Mouse (Mus musculus) hindbrain, embryonic 15.5 days (tissue): Measurements from ENCODE around the gene Lrrc74b. TPM values are rescaled to one million over a fixed set of nuclear protein-coding genes. Genes with fewer than 3 reads are reported as not detected.
"Not testable (repeated sequence)": the region's sequence is repeated elsewhere in the genome, so short reads cannot be mapped to it uniquely, and the experiment has no call there.

Source experiments
- ATAC-seq: fragments of 200-750 bp; cut with Nextera tagmentation; 2 replicates; pipeline ENCODE4 v1.8.0; 2017; ENCODE audit warnings: low read depth, moderate number of reproducible peaks, moderate TSS enrichment; ENCODE audit not compliant: low FRiP score
- H3K27ac ChIP-seq: fragments of 300-500 bp; sonication (generic); replicated peaks from 2 replicates; pipeline ENCODE4 v1.5.1; 2015; ENCODE audit warnings: mild to moderate bottlenecking, inconsistent platforms
- H3K27me3 ChIP-seq: fragments of 300-500 bp; sonication (generic); 2 replicates; pipeline ENCODE4 v1.6.1; 2015; ENCODE audit warnings: control low read depth, inconsistent platforms
- H3K36me3 ChIP-seq: fragments of 300-500 bp; sonication (generic); 2 replicates; pipeline ENCODE4 v1.6.1; 2015; ENCODE audit warnings: control low read depth, inconsistent platforms
- H3K4me1 ChIP-seq: fragments of 300-500 bp; sonication (generic); replicated peaks from 2 replicates; pipeline ENCODE4 v1.6.1; 2015; ENCODE audit warnings: control low read depth, inconsistent platforms
- H3K4me2 ChIP-seq: fragments of 300-500 bp; sonication (generic); 2 replicates; pipeline ENCODE4 v1.6.1; 2015; ENCODE audit warnings: moderate library complexity, mild to moderate bottlenecking, inconsistent platforms
- H3K4me3 ChIP-seq: fragments of 300-500 bp; sonication (generic); 2 replicates; pipeline ENCODE4 v1.5.1; 2015; ENCODE audit warnings: mild to moderate bottlenecking, inconsistent platforms
- H3K9ac ChIP-seq: fragments of 300-500 bp; sonication (generic); 2 replicates; pipeline ENCODE4 v1.6.1; 2015; ENCODE audit warnings: inconsistent platforms
- H3K9me3 ChIP-seq: fragments of 300-500 bp; sonication (generic); 2 replicates; pipeline ENCODE4 v1.6.1; 2016; ENCODE audit warnings: control low read depth, inconsistent platforms
- WGBS: fragments of 180-500 bp; shearing (Covaris S2); methylation state at CpG from one replicate; pipeline ENCODE4 v1.1.7; 2015; 5-methylcytosine and 5-hydroxymethylcytosine counted together
- polyA plus RNA-seq: library from polyadenylated mRNA; unstranded; fragments of >200 nt; fragmentation: Nextera tagmentation; extraction: Ambion mirVana; gene quantifications from 2 replicates; pipeline ENCODE4 v1.2.1, GENCODE M21; 2015

Gene Lrrc74b
- polyA plus RNA-seq, 1 experiment from 2014 or later: 0.79 TPM

DNA sequence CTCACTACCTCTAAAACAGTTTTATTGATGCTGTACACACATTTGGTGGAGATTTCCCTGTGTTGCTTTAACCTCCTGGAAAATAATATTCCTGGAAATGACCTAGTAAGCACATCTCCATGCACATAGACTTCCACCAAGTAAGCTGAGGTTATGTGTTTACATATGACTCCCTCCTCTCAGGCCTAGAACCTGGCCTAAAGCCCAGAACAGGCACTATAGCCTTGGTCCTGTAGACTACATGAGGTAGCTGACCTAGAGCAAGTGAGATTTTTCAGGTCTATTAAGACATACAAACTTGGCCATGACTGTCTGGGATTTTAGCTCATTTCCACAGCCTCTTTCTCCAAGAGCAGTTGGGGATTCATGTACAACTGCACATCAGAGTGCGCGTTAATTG is 50.9 kb downstream of the Lrrc74b start:
- no peaks in the 10 kb centered on the region for H3K9me3 ChIP-seq
- H3K36me3 ChIP-seq: peaks cover 30% of the 10 kb centered on the region
- no peak overlapping the region for H3K27ac ChIP-seq
- 98% methylated on average over 2 of the region's 2 CpGs for WGBS
- H3K4me3 ChIP-seq: peak overlapping the region; percentile 64
- no peak for ATAC-seq
- H3K4me1 ChIP-seq: peaks cover 23% of the 10 kb centered on the region
- no peaks in the 10 kb centered on the region for H3K27me3 ChIP-seq
- peak overlapping the region; percentile 64 for H3K9ac ChIP-seq
- peak overlapping the region; percentile 78 for H3K4me2 ChIP-seq

DNA sequence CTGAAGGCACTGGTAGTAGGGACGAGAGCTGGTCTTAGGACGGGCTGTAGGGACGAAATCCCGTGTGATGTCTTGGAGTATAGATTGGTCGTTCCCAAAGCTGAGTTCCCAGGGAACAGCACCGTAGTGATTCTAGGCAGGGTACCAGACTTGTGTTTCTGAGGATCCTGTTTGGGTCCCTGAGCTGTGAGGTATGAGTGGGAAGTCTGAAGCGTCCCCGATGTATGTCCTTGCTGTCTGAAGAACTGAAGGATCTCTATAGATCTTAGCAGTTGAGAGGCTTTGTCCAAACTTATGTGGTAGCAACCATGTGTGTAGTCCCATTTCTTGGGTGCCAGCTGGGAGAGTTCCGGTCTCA is 51.8 kb downstream of the Lrrc74b start:
- H3K9ac ChIP-seq: peak overlapping the region; percentile 64
- H3K4me2 ChIP-seq: peak overlapping the region; percentile 78
- H3K27me3 ChIP-seq: no peaks in the 10 kb centered on the region
- H3K27ac ChIP-seq: peak overlapping the region; percentile 96
- peaks cover 22% of the 10 kb centered on the region for H3K36me3 ChIP-seq
- ATAC-seq: no peak; the same call in 1 of the 2 replicates
- H3K4me1 ChIP-seq: peaks cover 23% of the 10 kb centered on the region
- peak overlapping the region; percentile 64 for H3K4me3 ChIP-seq
- no peaks in the 10 kb centered on the region for H3K9me3 ChIP-seq
- WGBS: 10% methylated on average over 9 of the region's 9 CpGs

DNA sequence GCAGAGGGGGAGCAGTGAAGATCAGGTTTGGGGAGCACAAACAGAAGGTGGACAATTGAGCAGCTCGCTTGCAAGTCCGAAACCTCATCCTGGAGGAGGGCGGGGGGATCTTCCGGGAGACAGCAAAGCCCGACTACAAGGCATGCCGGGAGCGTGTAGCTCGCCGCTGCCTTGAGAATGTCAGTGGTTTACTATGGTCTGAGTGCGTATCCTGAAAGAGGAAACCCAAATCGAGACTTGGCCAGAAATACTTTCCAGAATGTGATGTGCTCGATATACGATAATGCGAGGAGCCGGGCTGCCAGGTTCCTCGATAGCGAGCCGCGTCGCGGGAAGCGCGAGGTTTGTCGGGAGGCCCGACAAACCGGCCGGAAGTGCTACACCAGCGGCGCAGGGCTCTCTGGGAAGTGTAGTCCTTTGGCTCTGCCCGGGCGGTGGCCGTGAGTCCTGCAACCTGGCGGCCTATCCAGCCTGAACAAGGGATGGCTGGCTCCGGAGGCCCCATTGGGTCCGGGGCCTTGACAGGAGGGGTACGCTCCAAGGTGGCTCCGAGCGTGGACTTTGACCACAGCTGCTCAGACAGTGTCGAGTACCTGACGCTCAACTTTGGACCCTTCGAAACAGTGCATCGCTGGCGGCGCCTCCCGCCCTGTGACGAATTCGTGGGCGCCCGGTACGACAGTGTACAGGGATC is 52.4 kb downstream of the Lrrc74b start, which contains the start of gene Lztr1:
Gene Lztr1 (plus strand): TSS at position 143 of the 694 bp plus-strand sequence.
- Histone ChIP-seq H3K27ac (peak within 1 kb of the TSS; percentile 96), H3K9ac (peak within 1 kb of the TSS; percentile 64), H3K36me3 (peaks cover 17% of the 10 kb centered on the region), H3K4me1 (peaks cover 23% of the 10 kb centered on the region), H3K4me2 (peak within 1 kb of the TSS; percentile 78), H3K9me3 (no peaks in the 10 kb centered on the region), H3K4me3 (peak within 1 kb of the TSS; percentile 64), H3K27me3 (no peaks in the 10 kb centered on the region)
- ATAC-seq: peak; percentile 97
- under 1% methylated on average over 50 of the region's 50 CpGs for WGBS

DNA sequence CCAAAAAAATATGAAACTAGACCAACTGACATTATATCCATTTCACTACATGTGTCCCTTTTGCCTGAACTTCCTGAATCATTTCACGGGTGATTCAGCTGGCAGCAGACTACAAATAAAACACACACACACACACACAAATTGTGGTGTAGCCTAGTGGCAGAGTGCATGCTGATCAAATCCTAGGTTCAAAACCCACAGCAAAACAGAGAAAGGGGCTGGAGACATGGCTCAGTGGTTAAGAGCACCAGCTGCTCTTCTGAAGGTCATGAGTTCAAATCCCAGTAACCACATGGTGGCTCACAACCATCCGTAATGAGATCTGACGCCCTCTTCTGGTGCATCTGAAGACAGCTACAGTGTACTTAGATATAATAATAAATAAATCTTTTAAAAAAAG is 53.0 kb downstream of the Lrrc74b start:
- H3K27ac ChIP-seq: peak overlapping the region; percentile 96
- WGBS: 26% methylated on average over 3 of the region's 3 CpGs

DNA sequence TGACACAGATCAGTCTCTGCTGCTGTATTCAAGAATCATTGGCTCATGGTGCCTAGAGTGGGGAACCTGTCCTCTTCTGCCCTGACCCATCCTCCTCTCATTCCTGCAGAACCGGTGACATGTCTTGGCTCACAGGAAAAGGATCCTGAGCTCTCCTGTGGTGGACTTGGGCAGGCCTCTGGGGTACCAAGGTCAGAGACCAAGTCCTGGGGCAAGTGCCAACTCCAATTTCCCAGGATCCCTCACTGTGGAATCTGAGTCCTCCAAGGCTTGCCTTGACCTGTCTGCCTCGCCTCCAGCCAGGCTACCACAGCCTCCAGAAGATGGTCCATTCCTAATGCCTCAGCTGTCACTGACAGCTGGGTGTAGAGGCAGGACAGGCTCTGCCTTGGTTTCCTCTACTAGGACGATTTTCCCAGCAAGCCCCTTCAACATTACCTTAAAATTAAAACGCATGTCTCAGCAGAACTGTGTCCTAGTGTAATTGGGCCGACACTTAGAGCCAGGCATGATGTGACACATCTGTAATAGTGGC is 54.0 kb downstream of the Lrrc74b start:
- 88% methylated on average over 5 of the region's 5 CpGs for WGBS
- no peak overlapping the region for H3K4me2 ChIP-seq
- H3K9me3 ChIP-seq: no peaks in the 10 kb centered on the region
- no peak overlapping the region for H3K9ac ChIP-seq
- no peaks in the 10 kb centered on the region for H3K27me3 ChIP-seq
- H3K36me3 ChIP-seq: peaks cover 2% of the 10 kb centered on the region; the same call in 1 of the 2 replicates
- no peak overlapping the region for H3K4me3 ChIP-seq
- ATAC-seq: no peak
- H3K27ac ChIP-seq: no peak overlapping the region
- peaks cover 23% of the 10 kb centered on the region for H3K4me1 ChIP-seq

More for the DNA sequence above, 53.0 kb downstream of the Lrrc74b start:
- Histone ChIP-seq H3K4me2 (peak overlapping the region; percentile 78), H3K9ac (peak overlapping the region; percentile 64), H3K4me1 (peaks cover 23% of the 10 kb centered on the region), H3K4me3 (peak overlapping the region; percentile 64), H3K36me3 (peaks cover 10% of the 10 kb centered on the region)
- H3K27me3 ChIP-seq, H3K9me3 ChIP-seq: not testable (repeated sequence)
- peak; percentile 5; the same call in 1 of the 2 replicates for ATAC-seq

DNA sequence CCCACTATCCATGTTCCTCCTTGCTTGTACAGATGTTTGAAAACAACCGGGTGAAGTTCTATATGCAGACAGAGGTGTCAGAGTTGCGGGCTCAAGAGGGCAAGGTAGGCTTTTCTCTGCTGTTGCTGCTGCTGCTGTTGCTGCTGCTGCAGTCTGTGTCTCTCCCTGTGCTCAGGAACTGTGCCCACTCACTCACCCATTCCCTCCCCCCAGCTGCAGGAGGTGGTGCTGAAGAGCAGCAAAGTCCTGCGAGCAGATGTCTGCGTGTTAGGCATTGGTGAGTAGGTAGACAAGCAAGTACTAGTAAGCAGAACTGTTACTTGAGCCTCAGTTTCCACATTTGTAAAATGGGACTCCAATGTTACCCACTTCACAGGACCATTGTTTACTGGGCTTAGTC is 58.4 kb downstream of the Lrrc74b start:
- 84% methylated on average over 4 of the region's 4 CpGs for WGBS
- H3K9me3 ChIP-seq: no peaks in the 10 kb centered on the region
- H3K36me3 ChIP-seq: no peaks in the 10 kb centered on the region
- peaks cover 8% of the 10 kb centered on the region; the same call in 1 of the 2 replicates for H3K4me1 ChIP-seq
- no peaks in the 10 kb centered on the region for H3K27me3 ChIP-seq
- H3K4me2 ChIP-seq: no peak overlapping the region
- H3K9ac ChIP-seq: no peak overlapping the region
- no peak overlapping the region for H3K27ac ChIP-seq
- no peak for ATAC-seq
- H3K4me3 ChIP-seq: no peak overlapping the region

DNA sequence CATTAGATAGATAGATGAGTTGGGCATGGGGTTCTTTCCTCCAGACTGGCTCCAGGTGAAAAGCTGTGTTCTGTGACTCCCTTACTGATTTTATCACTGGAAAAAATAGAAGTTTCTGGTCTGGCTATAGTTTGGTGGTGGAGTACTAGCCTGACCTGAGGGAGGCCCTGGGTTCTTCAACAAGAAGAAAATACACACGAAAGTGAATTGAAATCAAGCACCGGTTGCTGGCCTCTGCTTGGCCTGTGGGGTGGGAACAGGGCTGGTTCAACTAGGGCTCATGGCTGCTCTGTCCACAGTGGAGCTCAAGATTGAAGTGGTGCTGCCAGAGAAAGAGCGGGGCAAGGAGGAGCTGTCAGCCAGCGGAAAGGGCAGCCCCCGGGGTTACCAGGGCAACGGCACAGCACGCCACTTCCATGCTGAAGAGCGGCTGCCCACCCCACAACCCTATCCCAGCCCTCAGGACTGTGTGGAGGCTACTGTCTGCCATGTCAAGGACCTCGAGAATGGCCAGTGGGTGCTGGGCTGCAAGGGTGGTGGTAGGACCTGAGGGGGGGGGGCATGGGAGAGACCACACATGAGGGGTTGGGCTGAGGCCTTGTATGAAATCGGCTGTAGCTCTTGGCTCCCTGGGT is 61.7 kb downstream of the Lrrc74b start:
- peak; percentile 81 for ATAC-seq
- Histone ChIP-seq H3K4me2 (no peak overlapping the region; the same call in 1 of the 2 replicates), H3K4me3 (no peak overlapping the region), H3K27ac (peak overlapping the region; percentile 45), H3K36me3 (no peaks in the 10 kb centered on the region), H3K4me1 (peaks cover 17% of the 10 kb centered on the region), H3K27me3 (no peaks in the 10 kb centered on the region), H3K9me3 (no peaks in the 10 kb centered on the region), H3K9ac (no peak overlapping the region)
- WGBS: 12% methylated on average over 10 of the region's 10 CpGs

DNA sequence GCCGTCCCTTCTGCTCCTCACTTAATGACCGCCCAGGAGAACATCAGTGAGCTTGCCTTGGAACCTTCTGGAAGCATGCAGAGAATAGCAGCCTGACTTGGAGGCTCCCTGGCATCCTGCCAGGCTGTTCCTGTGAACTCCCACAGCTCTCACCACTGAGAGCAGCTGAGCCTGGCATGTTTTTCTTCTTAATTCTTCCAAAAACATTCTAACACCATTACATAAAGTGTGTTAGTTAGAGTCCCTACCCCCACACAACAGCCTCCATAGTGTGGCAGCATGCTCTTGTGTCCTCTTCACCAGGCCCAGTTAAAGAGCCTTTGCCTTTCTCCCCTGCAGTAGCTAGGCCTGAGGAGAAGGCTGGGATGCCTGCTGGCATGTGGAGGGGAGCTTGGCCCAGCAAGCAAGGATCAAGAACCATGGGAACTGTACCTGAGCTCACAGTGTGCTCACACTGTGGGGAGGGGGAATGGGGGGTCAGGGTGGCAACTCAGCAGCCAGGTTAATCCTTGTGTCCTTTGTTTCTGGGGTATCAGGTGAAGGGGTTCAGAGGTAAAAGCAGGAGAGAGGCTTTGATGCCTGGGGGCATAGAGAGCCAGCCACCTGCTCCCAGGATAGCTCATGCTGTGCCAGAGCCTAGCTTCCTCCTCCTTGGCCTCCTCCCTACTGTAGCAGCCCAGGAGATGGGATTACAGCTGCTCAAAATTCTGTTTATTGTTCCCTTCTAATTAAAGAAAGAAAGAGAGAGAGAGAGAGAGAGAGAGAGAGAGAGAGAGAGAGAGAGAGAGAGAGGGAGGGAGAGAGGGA is 64.3 kb downstream of the Lrrc74b start:
- Histone ChIP-seq H3K4me3 (no peak overlapping the region), H3K4me1 (peaks cover 17% of the 10 kb centered on the region), H3K9me3 (no peaks in the 10 kb centered on the region), H3K4me2 (no peak overlapping the region), H3K27me3 (no peaks in the 10 kb centered on the region), H3K36me3 (no peaks in the 10 kb centered on the region), H3K27ac (peak overlapping the region; percentile 59; the same call in 1 of the 2 replicates), H3K9ac (no peak overlapping the region)
- ATAC-seq: 0 out of 2 replicates have a peak, but pooled peaks have one; percentile 4
- WGBS: 49% methylated on average over 2 of the region's 2 CpGs

Other genes starting within 250 kb of the Lrrc74b start
- gene Serpind1, start 229.9 kb downstream of the Lrrc74b start, polyA plus RNA-seq: 3.6 and 4.4 TPM in 2 replicates
- 22.4 and 23.4 TPM in 2 replicates for gene Snap29, start 155.3 kb downstream of the Lrrc74b start, polyA plus RNA-seq
- gene Pi4ka, start 154.9 kb downstream of the Lrrc74b start, polyA plus RNA-seq: 64.0 and 69.7 TPM in 2 replicates
- gene Crkl, start 109.3 kb downstream of the Lrrc74b start, polyA plus RNA-seq: 79.6 and 85.2 TPM in 2 replicates
- 11.7 and 13.3 TPM in 2 replicates for gene Aifm3, start 71.6 kb downstream of the Lrrc74b start, polyA plus RNA-seq
- 134 and 136 TPM in 2 replicates for gene Lztr1, start 52.6 kb downstream of the Lrrc74b start, polyA plus RNA-seq
- 61.8 and 64.5 TPM in 2 replicates for gene Thap7, start 30.1 kb downstream of the Lrrc74b start, polyA plus RNA-seq
- 2.1 and 3.3 TPM in 2 replicates for gene P2rx6, start 638 bp upstream of the Lrrc74b start, polyA plus RNA-seq
- 43.3 and 46.5 TPM in 2 replicates for gene Slc7a4, start 22.0 kb upstream of the Lrrc74b start, polyA plus RNA-seq
- gene Smpd4, start 58.1 kb upstream of the Lrrc74b start, polyA plus RNA-seq: 25.1 and 30.7 TPM in 2 replicates
- gene Ccdc74a, start 85.2 kb upstream of the Lrrc74b start, polyA plus RNA-seq: 13.4 and 14.0 TPM in 2 replicates
- gene Med15, start 171.6 kb upstream of the Lrrc74b start, polyA plus RNA-seq: 45.7 and 54.2 TPM in 2 replicates
- 85.1 and 95.0 TPM in 2 replicates for gene Klhl22, start 198.4 kb upstream of the Lrrc74b start, polyA plus RNA-seq
- gene Scarf2, start 236.0 kb upstream of the Lrrc74b start, polyA plus RNA-seq: 2.0 and 2.3 TPM in 2 replicates